Mouse (Mus musculus) cerebellum, adult 2 months (tissue): ENCODE measurements around the gene Olfr987.
"Not testable (repeated sequence)": the region's sequence is repeated elsewhere in the genome, so short reads cannot be mapped to it uniquely, and the experiment has no call there.

Source experiments
- CTCF ChIP-seq: fragments of 200-500 bp; IDR thresholded peaks from 2 replicates; pipeline ENCODE4 v1.5.1; 2011; ENCODE audit warnings: low read depth, mild to moderate bottlenecking, control low read depth, low read length, moderate library complexity, borderline replicate concordance; ENCODE audit not compliant: insufficient read depth
- POLR2A ChIP-seq: fragments of 200-500 bp; IDR thresholded peaks from 2 replicates; pipeline ENCODE4 v1.6.1; 2011; ENCODE audit warnings: low read length, control low read depth, borderline replicate concordance; ENCODE audit not compliant: insufficient read depth

DNA sequence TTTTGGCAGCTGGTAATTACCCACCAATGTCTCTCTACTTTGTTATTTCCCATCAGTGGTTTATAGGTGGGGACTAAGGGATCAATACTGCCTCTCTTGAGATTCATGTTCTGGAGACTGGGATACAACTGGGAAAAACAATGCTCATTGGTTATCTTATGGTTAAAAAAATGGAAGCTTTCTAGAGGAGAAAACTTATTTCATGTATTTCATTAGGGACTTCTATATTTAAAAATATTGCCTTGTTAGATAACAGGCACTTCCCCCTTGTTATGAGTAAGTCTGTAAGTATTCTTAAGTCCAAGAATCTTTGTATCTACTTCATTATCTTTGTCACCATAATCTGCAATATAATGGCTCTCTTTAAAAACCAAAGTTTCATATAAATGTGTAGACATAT lies 24.0 kb upstream of the Olfr987 start, which contains the start of gene Olfr988:
- not testable (repeated sequence) for TF ChIP-seq POLR2A, CTCF
